Mouse (Mus musculus): Measurements from ENCODE around the gene Map3k12. TPM values are rescaled to one million over a fixed set of nuclear protein-coding genes. Genes with fewer than 3 reads are reported as not detected.

Gene Map3k12
- 72.6 TPM for polyA plus RNA-seq (2015; fragmentation: Illumina TruSeq; extraction: RNeasy Lipid Tissue Mini Kit (QIAGEN cat#74804); ENCODE audit: low read depth, low replicate concordance)

DNA sequence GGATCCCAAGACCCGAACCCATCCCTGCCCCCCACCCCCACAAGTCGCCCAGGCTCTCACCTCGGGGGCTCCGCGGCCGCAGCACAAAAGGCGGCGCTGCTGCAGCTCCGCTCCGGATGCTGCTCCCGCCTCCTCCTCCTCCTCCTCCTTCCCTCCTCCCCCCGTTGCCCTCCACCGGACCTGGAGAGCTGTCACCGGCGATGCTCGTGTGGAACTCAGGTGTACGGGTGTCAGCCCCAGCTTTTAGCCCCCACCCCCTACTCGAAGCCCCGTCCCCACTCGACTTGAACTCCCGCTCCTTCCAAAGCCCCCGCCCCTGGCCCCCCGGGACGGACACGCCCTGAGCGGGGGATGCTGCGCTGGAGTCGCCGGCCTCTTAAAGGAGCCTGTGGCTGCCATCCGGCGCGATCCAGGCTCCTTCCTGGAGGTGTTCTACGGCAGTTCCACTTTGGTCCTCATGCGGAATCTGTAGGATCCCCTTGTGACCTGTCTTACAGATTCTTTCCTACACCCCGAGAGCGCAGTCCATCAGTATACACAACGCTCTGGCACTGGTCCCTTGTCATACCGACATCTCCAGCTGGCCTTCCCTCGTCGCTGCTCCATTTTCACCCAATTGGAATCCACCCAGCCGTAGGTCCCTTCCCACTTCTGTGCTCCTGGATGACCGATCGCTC is at the start of gene Map3k12:
Gene Map3k12 (minus strand): TSS at position 337 of the 677 bp plus-strand sequence.

DNA sequence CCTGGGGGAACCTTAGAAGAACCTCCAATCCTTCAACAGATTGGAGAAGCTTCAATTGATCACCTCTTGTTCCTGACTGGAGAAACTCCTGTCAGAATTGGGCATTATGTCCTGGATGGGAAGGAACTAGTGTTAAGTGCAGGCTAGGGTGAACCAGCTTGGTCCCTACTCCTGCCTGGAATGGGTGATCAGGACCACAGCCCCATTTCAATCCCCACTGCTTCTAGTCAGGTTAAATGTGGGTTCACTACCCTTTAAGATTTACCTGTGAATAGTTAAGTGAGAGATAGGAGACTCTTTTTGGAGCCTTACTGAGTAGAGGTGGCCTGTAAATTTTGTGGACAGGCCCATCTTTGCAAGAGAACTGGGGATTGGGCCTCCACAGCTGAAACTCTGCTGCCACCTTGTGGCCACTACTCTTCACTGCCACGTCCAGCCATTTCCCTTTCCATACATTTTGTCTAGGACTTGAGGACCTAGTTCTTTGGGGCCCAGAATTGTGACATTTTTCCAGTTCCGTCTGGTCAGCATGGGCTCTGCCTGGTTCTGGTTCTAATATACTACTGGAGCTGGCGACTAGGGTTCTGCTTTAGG is 8.1 kb upstream of the Map3k12 start, which contains the start of gene Npff:
Gene Npff (minus strand): TSS at position 51 of the 594 bp plus-strand sequence.

DNA sequence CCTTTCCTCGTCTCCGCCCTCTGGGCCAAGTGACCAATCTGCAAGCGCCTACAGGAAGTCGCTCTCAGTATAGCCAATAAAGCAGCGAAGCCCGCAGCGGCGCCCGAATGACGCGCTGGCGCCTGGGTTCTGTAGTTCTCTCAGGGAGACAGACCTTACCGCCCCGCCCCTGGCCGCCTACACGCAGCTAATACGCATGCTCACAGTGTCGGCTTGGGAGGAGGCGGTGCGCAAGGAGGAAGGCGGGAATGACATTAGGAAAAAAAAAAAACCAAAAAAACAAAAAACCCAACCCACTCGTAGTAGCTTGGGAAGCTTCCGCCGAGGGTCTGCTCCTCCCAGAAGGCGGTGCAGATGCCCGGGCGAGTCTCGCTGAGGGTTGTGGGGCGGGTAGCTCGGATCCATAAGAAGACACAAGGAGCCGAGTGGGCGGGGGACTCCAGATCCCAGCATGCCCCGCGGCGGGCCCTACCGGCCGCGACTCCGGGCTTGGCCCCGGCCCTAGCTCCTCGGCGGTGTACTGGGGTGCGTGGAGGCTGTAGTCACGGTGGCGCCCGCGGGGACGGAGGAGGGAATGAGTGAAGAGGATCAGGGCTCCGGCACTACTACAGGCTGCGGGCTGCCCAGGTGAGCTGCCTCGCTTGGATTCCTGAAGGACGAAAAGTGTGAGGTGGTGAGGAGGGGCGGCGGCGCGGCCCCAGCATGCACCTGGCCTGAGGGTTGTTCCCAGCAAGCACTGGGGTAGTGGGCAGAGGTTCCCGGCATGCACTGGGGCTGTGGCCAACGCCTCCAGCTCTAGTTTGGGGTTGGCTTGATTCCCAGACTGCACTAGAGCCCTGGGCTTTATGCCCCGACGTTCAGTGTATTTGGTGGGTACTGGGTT is 1.4 kb upstream of the Map3k12 start, which contains the start of gene Tarbp2:
Gene Tarbp2 (plus strand): TSS at position 217 of the 883 bp plus-strand sequence.

DNA sequence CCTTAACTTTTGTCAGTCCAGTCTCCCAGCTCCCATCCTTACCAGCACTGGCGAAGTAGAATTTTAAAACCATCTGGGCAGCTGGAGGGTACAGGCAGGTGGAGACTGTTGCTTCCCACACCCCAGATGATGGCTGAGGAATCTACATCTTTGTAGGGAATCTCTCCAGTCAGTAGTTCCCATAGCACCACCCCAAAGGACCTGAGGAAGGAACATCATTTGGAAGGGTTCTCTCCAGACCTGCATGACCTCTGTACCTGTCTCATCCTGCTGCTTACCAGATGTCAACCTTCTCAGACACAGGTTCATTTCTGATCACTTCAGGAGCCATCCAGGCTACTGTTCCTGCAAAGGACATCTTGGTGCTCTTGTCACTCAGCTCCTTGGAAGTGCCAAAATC is 13.4 kb downstream of the Map3k12 start, which contains the start of gene Gm10337:
Gene Gm10337 (plus strand): TSS at position 276 of the 400 bp plus-strand sequence.

DNA sequence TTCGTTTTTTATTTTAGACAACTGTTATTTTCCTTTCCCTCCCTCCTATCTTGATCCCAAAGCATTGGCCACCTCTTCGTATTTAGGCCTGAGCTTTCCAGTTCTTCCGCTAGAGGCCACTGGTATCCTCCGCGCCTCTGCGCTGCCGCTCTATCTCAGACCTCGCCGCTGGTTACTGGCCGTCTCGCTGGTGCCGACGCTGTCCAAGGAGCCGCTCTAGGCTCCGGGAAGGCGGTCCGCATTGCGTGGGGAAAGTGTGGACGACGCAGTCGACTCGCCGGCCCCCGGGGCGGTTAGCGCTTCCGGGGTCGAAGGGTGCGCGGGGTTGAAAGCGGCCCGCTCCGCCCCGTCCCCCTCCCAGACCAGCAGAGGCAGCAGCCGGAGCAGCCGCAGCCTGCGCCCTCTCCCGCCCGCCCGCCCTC is 46.7 kb downstream of the Map3k12 start, which contains the start of gene Pcbp2:
Gene Pcbp2 (plus strand): TSS at position 357 of the 422 bp plus-strand sequence.

DNA sequence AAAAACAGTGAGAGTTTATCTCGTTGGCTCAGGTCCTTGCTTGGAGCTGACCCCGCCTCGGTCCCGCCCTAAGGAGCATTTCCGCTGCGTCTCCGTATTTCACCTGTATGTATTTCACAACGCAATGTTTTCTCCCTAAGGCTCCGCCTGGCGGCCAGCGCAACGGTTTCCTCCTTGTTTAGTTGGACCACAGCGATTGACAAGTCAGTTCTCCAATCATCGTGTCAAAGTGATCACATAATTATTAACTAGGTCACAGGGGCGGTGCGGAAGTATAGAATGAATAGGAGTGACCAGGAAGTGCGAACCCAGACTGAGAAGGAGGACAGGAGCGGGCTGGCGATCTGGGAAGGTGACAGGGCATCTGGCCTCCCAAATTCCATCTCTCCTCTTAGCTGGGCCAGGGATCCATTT is 58.0 kb downstream of the Map3k12 start, which contains the start of gene Prr13:
Gene Prr13 (plus strand): TSS at position 125 of the 414 bp plus-strand sequence.

Other genes starting within 250 kb of the Map3k12 start
- not detected for gene Gm9918, start 246.5 kb downstream of the Map3k12 start, polyA plus RNA-seq (2015; fragmentation: Illumina TruSeq; extraction: RNeasy Lipid Tissue Mini Kit (QIAGEN cat#74804); ENCODE audit: low read depth, low replicate concordance)
- 38.4 TPM for gene Mfsd5, start 237.6 kb downstream of the Map3k12 start, polyA plus RNA-seq (2015; fragmentation: Illumina TruSeq; extraction: RNeasy Lipid Tissue Mini Kit (QIAGEN cat#74804); ENCODE audit: low read depth, low replicate concordance)
- 0.37 TPM for gene Espl1, start 220.8 kb downstream of the Map3k12 start, polyA plus RNA-seq (2015; fragmentation: Illumina TruSeq; extraction: RNeasy Lipid Tissue Mini Kit (QIAGEN cat#74804); ENCODE audit: low read depth, low replicate concordance)
- gene Pfdn5, start 190.9 kb downstream of the Map3k12 start, polyA plus RNA-seq (2015; fragmentation: Illumina TruSeq; extraction: RNeasy Lipid Tissue Mini Kit (QIAGEN cat#74804); ENCODE audit: low read depth, low replicate concordance): 664 TPM
- gene Myg1, start 185.4 kb downstream of the Map3k12 start, polyA plus RNA-seq (2015; fragmentation: Illumina TruSeq; extraction: RNeasy Lipid Tissue Mini Kit (QIAGEN cat#74804); ENCODE audit: low read depth, low replicate concordance): 74.3 TPM
- 19.5 TPM for gene Aaas, start 166.3 kb downstream of the Map3k12 start, polyA plus RNA-seq (2015; fragmentation: Illumina TruSeq; extraction: RNeasy Lipid Tissue Mini Kit (QIAGEN cat#74804); ENCODE audit: low read depth, low replicate concordance)
- 1.3 TPM for gene Sp7, start 149.9 kb downstream of the Map3k12 start, polyA plus RNA-seq (2015; fragmentation: Illumina TruSeq; extraction: RNeasy Lipid Tissue Mini Kit (QIAGEN cat#74804); ENCODE audit: low read depth, low replicate concordance)
- 10.4 TPM for gene Sp1, start 110.9 kb downstream of the Map3k12 start, polyA plus RNA-seq (2015; fragmentation: Illumina TruSeq; extraction: RNeasy Lipid Tissue Mini Kit (QIAGEN cat#74804); ENCODE audit: low read depth, low replicate concordance)
- gene Amhr2, start 71.7 kb downstream of the Map3k12 start, polyA plus RNA-seq (2015; fragmentation: Illumina TruSeq; extraction: RNeasy Lipid Tissue Mini Kit (QIAGEN cat#74804); ENCODE audit: low read depth, low replicate concordance): 0.61 TPM
- gene Prr13, start 58.0 kb downstream of the Map3k12 start, polyA plus RNA-seq (2015; fragmentation: Illumina TruSeq; extraction: RNeasy Lipid Tissue Mini Kit (QIAGEN cat#74804); ENCODE audit: low read depth, low replicate concordance): 73.3 TPM
- 487 TPM for gene Pcbp2, start 46.5 kb downstream of the Map3k12 start, polyA plus RNA-seq (2015; fragmentation: Illumina TruSeq; extraction: RNeasy Lipid Tissue Mini Kit (QIAGEN cat#74804); ENCODE audit: low read depth, low replicate concordance)
- not detected for gene Gm10337, start 13.3 kb downstream of the Map3k12 start, polyA plus RNA-seq (2015; fragmentation: Illumina TruSeq; extraction: RNeasy Lipid Tissue Mini Kit (QIAGEN cat#74804); ENCODE audit: low read depth, low replicate concordance)
- 27.2 TPM for gene Tarbp2, start 1.1 kb upstream of the Map3k12 start, polyA plus RNA-seq (2015; fragmentation: Illumina TruSeq; extraction: RNeasy Lipid Tissue Mini Kit (QIAGEN cat#74804); ENCODE audit: low read depth, low replicate concordance)
- gene Npff, start 7.9 kb upstream of the Map3k12 start, polyA plus RNA-seq (2015; fragmentation: Illumina TruSeq; extraction: RNeasy Lipid Tissue Mini Kit (QIAGEN cat#74804); ENCODE audit: low read depth, low replicate concordance): 2.1 TPM
- not detected for gene Gm28047, start 108.0 kb upstream of the Map3k12 start, polyA plus RNA-seq (2015; fragmentation: Illumina TruSeq; extraction: RNeasy Lipid Tissue Mini Kit (QIAGEN cat#74804); ENCODE audit: low read depth, low replicate concordance)
- 28.1 TPM for gene Atf7, start 108.4 kb upstream of the Map3k12 start, polyA plus RNA-seq (2015; fragmentation: Illumina TruSeq; extraction: RNeasy Lipid Tissue Mini Kit (QIAGEN cat#74804); ENCODE audit: low read depth, low replicate concordance)
- gene Atp5g2, start 155.3 kb upstream of the Map3k12 start, polyA plus RNA-seq (2015; fragmentation: Illumina TruSeq; extraction: RNeasy Lipid Tissue Mini Kit (QIAGEN cat#74804); ENCODE audit: low read depth, low replicate concordance): 347 TPM
- gene Calcoco1, start 205.1 kb upstream of the Map3k12 start, polyA plus RNA-seq (2015; fragmentation: Illumina TruSeq; extraction: RNeasy Lipid Tissue Mini Kit (QIAGEN cat#74804); ENCODE audit: low read depth, low replicate concordance): 55.8 TPM